Mouse (Mus musculus): Measurements from ENCODE around the gene Snapc2. TPM values are rescaled to one million over a fixed set of nuclear protein-coding genes. Genes with fewer than 3 reads are reported as not detected.

Gene Snapc2
- total and polyA plus RNA-seq, 3 experiments = 22.4 to 30.8 (median 30.0) TPM

DNA sequence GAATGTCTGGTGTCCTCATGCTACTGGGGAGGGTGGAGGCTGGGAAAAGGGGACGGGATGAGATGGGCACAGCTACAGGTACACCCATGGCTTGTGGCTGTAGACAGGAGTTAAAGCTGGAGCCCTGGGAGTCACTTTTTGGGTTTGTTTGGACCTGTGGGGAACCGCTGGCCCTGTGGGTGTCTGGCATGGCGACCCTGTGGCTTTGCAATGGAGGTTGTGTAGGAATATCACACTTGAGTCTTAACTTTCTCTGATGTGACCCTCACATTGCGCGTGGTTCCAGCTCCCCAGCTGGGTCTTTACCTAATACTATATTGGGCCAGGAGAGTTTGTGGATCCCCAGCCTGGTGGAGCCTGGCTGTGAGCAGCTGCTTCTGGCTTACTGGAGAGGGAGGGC lies 7.8 kb upstream of the Snapc2 start:
- Histone ChIP-seq H3K9me3 (replicated peaks; ENCODE audit: low read length) (no peaks in the 10 kb centered on the region), H3K79me2 (replicated peaks; ENCODE audit: control insufficient read depth, extremely low read depth, insufficient read depth, poor library complexity, severe bottlenecking) (peaks cover 11% of the 10 kb centered on the region), H3K27ac (ENCODE audit: insufficient read depth, low read depth) (no peak overlapping the region), H3K36me3 (replicated peaks in 1 of 2; ENCODE audit: control insufficient read depth in 1 of 2, insufficient read depth in 1 of 2, low read length in 1 of 2) (peaks cover 75 to 99% of the 10 kb centered on the region in 2 experiments), H3K4me1 (ENCODE audit: control insufficient read depth in 1 of 2, insufficient read depth in 2 of 2) (peaks cover 5 to 12% of the 10 kb centered on the region in 2 experiments), H3K27me3 (replicated peaks) (no peaks in the 10 kb centered on the region), H3K9ac (ENCODE audit: insufficient read depth, low read depth) (no peak overlapping the region), H3K4me3 (replicated peaks in 1 of 3; ENCODE audit: low read depth in 2 of 3, low read length in 2 of 3, poor library complexity in 1 of 3) (no peak overlapping the region), H3K4me2 (ENCODE audit: insufficient read depth, low read depth, poor library complexity, severe bottlenecking) (no peak overlapping the region)
- in situ Hi-C loops (cut with MboI; ENCODE audit: low pct_ligation_motif_present, low pct_unique_long_range_greater_than_20kb, low sequenced_read_pairs) (no loop called here), dilution Hi-C loops (cut with MboI; ENCODE audit: extremely low pct_ligation_motif_present, extremely low pct_unique_long_range_greater_than_20kb, low sequenced_read_pairs) (no loop called here)
- no peak for TF ChIP-seq IRF4 (IDR thresholded peaks at IDR 0.05; ENCODE audit: low read depth, low read length)
- no peak for TF ChIP-seq KAT2A (IDR thresholded peaks at IDR 0.05; ENCODE audit: insufficient replicate concordance, low read length)
- no peak for TF ChIP-seq USF1 (IDR thresholded peaks at IDR 0.05; ENCODE audit: low read depth, low read length)
- no peak for TF ChIP-seq TCF12 (IDR thresholded peaks at IDR 0.05; ENCODE audit: low read depth, low read length)
- no peak for TF ChIP-seq RCOR1 (conservative IDR thresholded peaks at IDR 0.05; ENCODE audit: low read depth, low read length)
- TF ChIP-seq NELFE (IDR thresholded peaks at IDR 0.05; ENCODE audit: low read depth, low read length) = no peak
- no peak for TF ChIP-seq MXI1 (IDR thresholded peaks at IDR 0.05; ENCODE audit: low read depth, low read length)
- DNase-seq (ENCODE audit: extremely low read depth) = no peak

DNA sequence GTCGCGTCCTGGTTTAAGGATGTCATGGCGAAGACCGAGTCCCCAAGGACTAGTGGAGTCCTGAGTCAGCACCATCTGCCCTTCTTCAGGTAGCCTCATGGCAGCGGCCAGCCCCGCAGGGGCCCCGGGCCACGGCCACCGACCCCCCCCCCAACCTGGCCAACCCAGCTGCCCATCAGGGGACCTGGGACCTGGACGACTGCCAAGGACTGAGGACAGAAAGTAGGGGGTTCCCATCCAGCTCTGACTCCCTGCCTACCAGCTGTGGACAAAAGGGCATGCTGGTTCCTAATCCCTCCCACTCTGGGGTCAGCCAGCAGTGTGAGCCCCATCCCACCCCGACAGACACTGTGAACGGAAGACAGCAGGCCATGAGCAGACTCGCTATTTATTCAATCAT lies 7.1 kb upstream of the Snapc2 start:
- no peak for DNase-seq (ENCODE audit: extremely low read depth)
- Histone ChIP-seq H3K4me1 (ENCODE audit: control insufficient read depth in 1 of 2, insufficient read depth in 2 of 2) (peaks cover 3 to 5% of the 10 kb centered on the region in 2 experiments; a peak in 3 of 4 replicates), H3K4me2 (ENCODE audit: insufficient read depth, low read depth, poor library complexity, severe bottlenecking) (no peak overlapping the region), H3K9ac (ENCODE audit: insufficient read depth, low read depth) (no peak overlapping the region), H3K9me3 (replicated peaks; ENCODE audit: low read length) (no peaks in the 10 kb centered on the region), H3K36me3 (replicated peaks in 1 of 2; ENCODE audit: control insufficient read depth in 1 of 2, insufficient read depth in 1 of 2, low read length in 1 of 2) (peaks cover 79 to 99% of the 10 kb centered on the region in 2 experiments), H3K79me2 (replicated peaks; ENCODE audit: control insufficient read depth, extremely low read depth, insufficient read depth, poor library complexity, severe bottlenecking) (peaks cover 5% of the 10 kb centered on the region; the same call in 1 of the 2 replicates), H3K4me3 (replicated peaks in 1 of 3; ENCODE audit: low read depth in 2 of 3, low read length in 2 of 3, poor library complexity in 1 of 3) (no peak overlapping the region), H3K27me3 (replicated peaks) (no peaks in the 10 kb centered on the region), H3K27ac (ENCODE audit: insufficient read depth, low read depth) (no peak overlapping the region)
- dilution Hi-C loops (cut with MboI; ENCODE audit: extremely low pct_ligation_motif_present, extremely low pct_unique_long_range_greater_than_20kb, low sequenced_read_pairs) (no loop called here), in situ Hi-C loops (cut with MboI; ENCODE audit: low pct_ligation_motif_present, low pct_unique_long_range_greater_than_20kb, low sequenced_read_pairs) (no loop called here)
- TF ChIP-seq GABPA (IDR thresholded peaks at IDR 0.05; ENCODE audit: insufficient replicate concordance, low read depth, low read length) = no peak
- TF ChIP-seq MAX (IDR thresholded peaks at IDR 0.05; ENCODE audit: low read length) = no peak
- no peak for TF ChIP-seq MAZ (IDR thresholded peaks at IDR 0.05; ENCODE audit: low read depth, low read length)
- no peak for TF ChIP-seq USF2 (conservative IDR thresholded peaks at IDR 0.05; ENCODE audit: low read depth, low read length)
- no peak for TF ChIP-seq POLR2A (IDR thresholded peaks at IDR 0.05; ENCODE audit: low read depth, low read length)
- no peak for TF ChIP-seq NELFE (IDR thresholded peaks at IDR 0.05; ENCODE audit: low read depth, low read length)
- TF ChIP-seq CHD1 (IDR thresholded peaks at IDR 0.05; ENCODE audit: low read depth, low read length) = no peak
- no peak for TF ChIP-seq TCF12 (IDR thresholded peaks at IDR 0.05; ENCODE audit: low read depth, low read length)
- TF ChIP-seq BHLHE40 (IDR thresholded peaks at IDR 0.05; ENCODE audit: low read depth, low read length) = no peak
- no peak for TF ChIP-seq KAT2A (IDR thresholded peaks at IDR 0.05; ENCODE audit: insufficient replicate concordance, low read length)
- TF ChIP-seq MEF2A (IDR thresholded peaks at IDR 0.05; ENCODE audit: borderline replicate concordance, low read depth, low read length) = no peak
- TF ChIP-seq RCOR1 (conservative IDR thresholded peaks at IDR 0.05; ENCODE audit: low read depth, low read length) = no peak
- no peak for TF ChIP-seq ZMIZ1 (IDR thresholded peaks at IDR 0.05; ENCODE audit: low read depth, low read length)
- no peak for TF ChIP-seq ZC3H11A (IDR thresholded peaks at IDR 0.05; ENCODE audit: low read depth, low read length)
- TF ChIP-seq HCFC1 (IDR thresholded peaks at IDR 0.05; ENCODE audit: low read depth, low read length) = no peak
- no peak for TF ChIP-seq E2F4 (IDR thresholded peaks at IDR 0.05; ENCODE audit: insufficient replicate concordance, low read depth, low read length)
- TF ChIP-seq POLR2AphosphoS2 (IDR thresholded peaks at IDR 0.05; ENCODE audit: low read depth, low read length) = no peak
- no peak for TF ChIP-seq MXI1 (IDR thresholded peaks at IDR 0.05; ENCODE audit: low read depth, low read length)

All from CH12.LX (cell line).